8 mouse cellular contexts compared by ENCODE assay signal in the genomic region with DNA sequence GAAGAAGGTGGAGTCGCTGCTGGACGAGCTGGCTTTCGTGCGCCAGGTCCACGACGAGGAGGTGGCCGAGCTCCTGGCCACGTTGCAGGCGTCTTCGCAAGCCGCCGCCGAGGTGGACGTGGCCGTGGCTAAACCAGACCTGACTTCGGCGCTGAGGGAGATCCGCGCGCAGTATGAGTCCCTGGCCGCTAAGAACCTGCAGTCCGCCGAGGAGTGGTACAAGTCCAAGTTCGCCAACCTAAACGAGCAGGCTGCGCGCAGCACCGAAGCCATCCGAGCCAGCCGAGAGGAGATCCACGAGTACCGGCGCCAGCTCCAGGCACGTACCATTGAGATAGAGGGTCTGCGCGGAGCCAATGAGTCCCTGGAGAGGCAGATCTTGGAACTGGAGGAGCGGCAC. TPM values are rescaled to one million over a fixed set of nuclear protein-coding genes. Genes with fewer than 3 reads are reported as not detected.
DNase-seq lines count a peak whose midpoint lies in the region; ATAC-seq lines count a peak whose summit lies in the region.

No protein-coding gene starts in this region.

- no peak for ATAC-seq in stomach, embryonic 14.5 days (ENCODE audit: insufficient number of reproducible peaks, insufficient read depth, low FRiP score, low read depth)

- under 1% methylated on average over 37 of the region's 37 CpGs for WGBS in limb, embryonic 10.5 days
- WGBS in stomach, embryonic 14.5 days: under 1% methylated on average over 37 of the region's 37 CpGs

- no peaks in the 10 kb centered on the region for H3K36me3 ChIP-seq in limb, embryonic 10.5 days
- H3K36me3 ChIP-seq in stomach, embryonic 14.5 days (ENCODE audit: control insufficient read depth, insufficient read depth, low read length): no peaks in the 10 kb centered on the region

- H3K4me3 ChIP-seq in limb, embryonic 10.5 days: peak overlapping the region; percentile 51
- H3K4me3 ChIP-seq in stomach, embryonic 14.5 days (ENCODE audit: low read depth, low read length): peak overlapping the region; percentile 44

- no peak overlapping the region for H3K9ac ChIP-seq in stomach, embryonic 14.5 days (replicated peaks; ENCODE audit: low read depth, low read length)

- H3K27me3 ChIP-seq in limb, embryonic 10.5 days (ENCODE audit: low read depth, poor library complexity, severe bottlenecking): peaks cover 86% of the 10 kb centered on the region
- H3K27me3 ChIP-seq in stomach, embryonic 14.5 days (ENCODE audit: control insufficient read depth, insufficient read depth, low read length): peaks cover 38% of the 10 kb centered on the region

- peak; percentile 47 for DNase-seq in cerebellum, adult 11 months
- no peak for DNase-seq in cerebellum, postnatal 36 days
- peak; percentile 7 for DNase-seq in ovary, postnatal 36 days (ENCODE audit: low spot score)
- DNase-seq in ovary, postnatal 10 days (ENCODE audit: low spot score): no peak
- DNase-seq in limb, embryonic 10.5 days (ENCODE audit: low spot score): no peak
- DNase-seq in layer of hippocampus, adult 11-12 months (ENCODE audit: low spot score): no peak
- no peak for DNase-seq in layer of hippocampus, adult 18-20 months (ENCODE audit: low spot score in 2 of 2)

- no peaks in the 10 kb centered on the region for H3K9me3 ChIP-seq in limb, embryonic 10.5 days (replicated peaks)
- no peaks in the 10 kb centered on the region for H3K9me3 ChIP-seq in stomach, embryonic 14.5 days (ENCODE audit: control insufficient read depth, low read depth, low read length)

- H3K4me2 ChIP-seq in stomach, embryonic 14.5 days (replicated peaks; ENCODE audit: low read depth, low read length): peak overlapping the region; percentile 90

- no peak overlapping the region for H3K27ac ChIP-seq in limb, embryonic 10.5 days
- H3K27ac ChIP-seq in stomach, embryonic 14.5 days (ENCODE audit: low read length): no peak overlapping the region

- peaks cover 21% of the 10 kb centered on the region for H3K4me1 ChIP-seq in limb, embryonic 10.5 days
- peaks cover 11% of the 10 kb centered on the region; the same call in 1 of the 2 replicates for H3K4me1 ChIP-seq in stomach, embryonic 14.5 days (ENCODE audit: control insufficient read depth, insufficient read depth, low read length)

RNA-seq across cellular contexts. Expression of gene Nt5c2, which starts 0.4 kb away (rescaled TPM):
- 75.4 and 89.8 TPM in 2 replicates for polyA plus RNA-seq in limb, embryonic 10.5 days (2016; fragmentation: Nextera tagmentation; extraction: Ambion mirVana)
- polyA plus RNA-seq in stomach, embryonic 14.5 days (2014; fragmentation: Nextera tagmentation; extraction: Ambion mirVana): 84.2 and 106 TPM in 2 replicates
- 10 to 100 TPM; 75.5 to 78.5 TPM for total RNA-seq in layer of hippocampus, adult 18-20 months (2021)

RNA-seq across cellular contexts. Expression of gene Ina, which starts 0.9 kb away (rescaled TPM):
- 0.11 and 0.15 TPM in 2 replicates for polyA plus RNA-seq in limb, embryonic 10.5 days (2016; fragmentation: Nextera tagmentation; extraction: Ambion mirVana)
- 16.0 and 18.7 TPM in 2 replicates for polyA plus RNA-seq in stomach, embryonic 14.5 days (2014; fragmentation: Nextera tagmentation; extraction: Ambion mirVana)
- total RNA-seq in layer of hippocampus, adult 18-20 months (2021): 100 to 1,000 TPM; 183 to 187 TPM

RNA-seq across cellular contexts. Expression of gene Pcgf6, which starts 35.3 kb away (rescaled TPM):
- polyA plus RNA-seq in limb, embryonic 10.5 days (2016; fragmentation: Nextera tagmentation; extraction: Ambion mirVana): 35.3 and 38.2 TPM in 2 replicates
- 22.0 and 24.0 TPM in 2 replicates for polyA plus RNA-seq in stomach, embryonic 14.5 days (2014; fragmentation: Nextera tagmentation; extraction: Ambion mirVana)
- total RNA-seq in layer of hippocampus, adult 18-20 months (2021): 10 to 100 TPM; 19.8 to 20.8 TPM

RNA-seq across cellular contexts. Expression of gene Taf5, which starts 52.1 kb away (rescaled TPM):
- 8.6 and 8.7 TPM in 2 replicates for polyA plus RNA-seq in limb, embryonic 10.5 days (2016; fragmentation: Nextera tagmentation; extraction: Ambion mirVana)
- 7.3 and 8.5 TPM in 2 replicates for polyA plus RNA-seq in stomach, embryonic 14.5 days (2014; fragmentation: Nextera tagmentation; extraction: Ambion mirVana)
- total RNA-seq in layer of hippocampus, adult 18-20 months (2021): 1 to 10 TPM; 6.9 to 7.0 TPM

Comparison
In these comparisons a context has a peak if more than half of its experiments do, and no peak if none do; other contexts are left out.
1. DNase-seq: peak in cerebellum, adult 11 months (single experiment) and ovary, postnatal 36 days (single experiment); none in cerebellum, postnatal 36 days (0 of 2), ovary, postnatal 10 days (single experiment), limb, embryonic 10.5 days (single experiment), layer of hippocampus, adult 11-12 months (single experiment) and layer of hippocampus, adult 18-20 months (0 of 2).
2. RNA of gene Ina, which starts 0.9 kb away (polyA plus RNA-seq): 16.0 to 18.7 TPM in stomach, embryonic 14.5 days; 0.11 to 0.15 TPM in limb, embryonic 10.5 days; every median in the first group is over 10 times any median in the second.